Mouse (Mus musculus): ENCODE results near the gene Hspb3.

GRCm38 (mm10) chr13:113615971-113616671, 47.4 kb downstream of the Hspb3 start:
- TF ChIP-seq CTCF (IDR thresholded peaks at IDR 0.05; ENCODE audit: borderline replicate concordance, insufficient read depth, low read depth, low read length), result no peak
- no peak for TF ChIP-seq POLR2A (IDR thresholded peaks at IDR 0.05; ENCODE audit: borderline replicate concordance, insufficient read depth, low read length)

Measured in cerebellum, adult 2 months (tissue).